Mouse (Mus musculus) lung, adult 2 months (tissue): ENCODE results near the gene Sema4d. TPM values are rescaled to one million over a fixed set of nuclear protein-coding genes. Genes with fewer than 3 reads are reported as not detected.

ENCODE experiments used
- DNase-seq: peaks from one replicate; pipeline ENCODE4 v3.0.0; 2022
- H3K4me1 ChIP-seq: fragments of 200-500 bp; 2 replicates; pipeline ENCODE4 v1.6.1; 2011; ENCODE audit warnings: low read length; ENCODE audit not compliant: control insufficient read depth, insufficient read depth
- H3K4me3 ChIP-seq: fragments of 200-500 bp; replicated peaks from 2 replicates; pipeline ENCODE3; 2011; ENCODE audit warnings: low read depth, mild to moderate bottlenecking, control low read depth, low read length; ENCODE audit errors: extremely low read depth
- CTCF ChIP-seq: fragments of 200-500 bp; IDR thresholded peaks from 2 replicates; pipeline ENCODE4 v1.5.1; 2011; ENCODE audit warnings: mild to moderate bottlenecking, low read length, control low read depth; ENCODE audit not compliant: insufficient read depth
- POLR2A ChIP-seq: fragments of 200-500 bp; IDR thresholded peaks from 2 replicates; pipeline ENCODE4 v1.6.1; 2011; ENCODE audit warnings: low read depth, mild to moderate bottlenecking, control low read depth, low read length, borderline replicate concordance; ENCODE audit errors: extremely low read depth
- WGBS: fragments of 180-500 bp; shearing (Covaris S2); methylation state at CpG from one replicate; pipeline ENCODE4 v1.1.7; 2018; 5-methylcytosine and 5-hydroxymethylcytosine counted together
- polyA plus RNA-seq: library from polyadenylated mRNA; depleted of rRNA; stranded (reverse); fragments of >200 nt; gene quantifications from 2 replicates; pipeline ENCODE4 v1.2.3, GENCODE M21; 2012

Gene Sema4d
- polyA plus RNA-seq, 1 experiment = 23.3 TPM

DNA sequence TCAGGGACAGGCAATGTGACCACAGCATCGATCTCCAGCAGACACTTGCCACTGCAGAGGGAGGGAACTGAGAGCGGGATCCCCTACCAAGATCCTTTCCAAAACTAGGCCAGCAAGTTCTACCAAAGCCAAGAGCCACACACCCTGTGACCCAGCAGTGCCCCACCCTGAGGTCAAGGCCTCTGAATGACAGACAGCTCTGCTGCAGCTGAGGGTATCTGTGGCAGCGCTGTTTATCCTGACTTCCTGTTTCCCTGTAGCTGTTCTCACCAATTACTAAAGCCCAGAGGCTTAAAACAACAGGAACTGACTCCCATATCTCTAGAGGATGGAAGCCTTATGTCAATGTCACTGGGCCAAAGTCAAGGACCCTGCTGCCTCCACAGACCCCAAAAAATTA lies 37.0 kb downstream of the Sema4d start:
- H3K4me1 ChIP-seq = peaks cover 6% of the 10 kb centered on the region
- WGBS = 22% methylated on average over 3 of the region's 3 CpGs
- no peak overlapping the region for H3K4me3 ChIP-seq
- no peak for TF ChIP-seq CTCF
- TF ChIP-seq POLR2A = no peak
- DNase-seq = no peak

DNA sequence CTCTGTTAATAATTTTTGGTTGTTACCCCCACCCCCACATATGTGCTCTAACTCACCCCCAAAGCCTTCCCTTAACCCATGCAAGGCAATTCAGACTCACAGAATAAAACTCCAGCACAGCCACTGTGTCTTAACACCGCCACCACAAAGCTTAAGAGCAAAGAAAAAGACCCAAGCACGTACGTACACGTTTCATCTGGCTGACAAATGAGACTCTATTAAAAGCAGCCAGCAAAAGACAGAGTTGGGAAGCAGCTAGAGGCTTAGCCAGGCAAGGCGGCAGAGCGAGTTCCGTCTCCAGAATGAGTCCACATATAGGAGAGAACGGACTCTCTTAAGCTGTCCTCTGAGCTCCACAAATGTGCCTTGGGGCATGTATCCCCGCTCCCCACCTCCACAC lies 37.5 kb downstream of the Sema4d start:
- no peak for TF ChIP-seq POLR2A
- no peak for TF ChIP-seq CTCF
- peaks cover 6% of the 10 kb centered on the region for H3K4me1 ChIP-seq
- 77% methylated on average over 9 of the region's 9 CpGs for WGBS

DNA sequence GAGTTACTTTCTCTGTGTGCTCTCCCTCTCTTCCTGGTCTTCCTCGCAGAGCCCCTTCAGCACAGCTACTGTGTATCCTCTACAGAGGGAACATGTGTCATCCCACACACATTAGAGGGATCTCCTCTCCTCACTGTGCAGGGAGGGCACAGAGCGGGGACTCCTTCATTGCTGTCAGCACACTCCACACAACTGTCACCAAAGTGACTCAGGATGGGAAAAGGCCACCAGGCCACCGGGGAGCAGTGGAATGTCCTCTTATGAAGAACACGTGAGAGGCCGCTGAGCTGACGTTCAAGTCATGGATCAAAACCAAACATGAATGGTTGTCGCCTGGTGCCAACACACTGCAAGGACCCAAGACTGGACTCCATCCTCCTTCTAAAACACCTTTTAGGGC lies 38.0 kb downstream of the Sema4d start:
- DNase-seq = no peak
- TF ChIP-seq CTCF = no peak
- no peak for TF ChIP-seq POLR2A
- WGBS = 79% methylated on average over 7 of the region's 7 CpGs
- H3K4me3 ChIP-seq = no peak overlapping the region
- peaks cover 6% of the 10 kb centered on the region for H3K4me1 ChIP-seq

More for the DNA sequence above, 37.5 kb downstream of the Sema4d start:
- H3K4me3 ChIP-seq = no peak overlapping the region
- DNase-seq = no peak

DNA sequence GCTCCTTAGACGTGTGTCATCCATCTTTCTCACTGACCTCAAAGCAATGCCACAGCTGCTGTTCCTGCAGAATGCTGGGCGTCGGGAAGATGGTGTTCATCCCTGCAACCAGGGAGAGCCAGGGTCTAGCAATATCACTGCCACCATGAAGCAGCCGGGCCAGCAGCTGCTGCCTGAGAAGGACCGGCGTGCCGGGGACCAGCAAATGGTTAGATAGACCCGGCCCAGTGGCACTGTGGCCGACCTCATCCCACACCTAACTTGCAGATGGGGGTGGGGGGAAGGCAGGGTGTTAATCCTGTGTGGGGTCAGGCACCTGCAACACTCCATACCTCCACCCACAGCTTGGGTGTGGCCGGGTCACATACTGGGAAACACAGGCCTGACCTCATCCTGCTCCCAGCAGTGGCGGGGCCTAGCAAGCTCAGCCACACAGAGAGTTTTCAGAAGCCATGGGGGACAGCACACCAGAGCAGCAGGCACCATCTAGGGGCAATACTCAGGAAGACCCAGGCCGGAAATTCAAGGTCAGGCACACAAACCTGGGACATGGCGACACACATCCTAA lies 38.9 kb downstream of the Sema4d start:
- no peak overlapping the region for H3K4me3 ChIP-seq
- 79% methylated on average over 13 of the region's 13 CpGs for WGBS
- no peak for DNase-seq
- TF ChIP-seq CTCF = no peak
- TF ChIP-seq POLR2A = no peak
- peaks cover 6% of the 10 kb centered on the region for H3K4me1 ChIP-seq

DNA sequence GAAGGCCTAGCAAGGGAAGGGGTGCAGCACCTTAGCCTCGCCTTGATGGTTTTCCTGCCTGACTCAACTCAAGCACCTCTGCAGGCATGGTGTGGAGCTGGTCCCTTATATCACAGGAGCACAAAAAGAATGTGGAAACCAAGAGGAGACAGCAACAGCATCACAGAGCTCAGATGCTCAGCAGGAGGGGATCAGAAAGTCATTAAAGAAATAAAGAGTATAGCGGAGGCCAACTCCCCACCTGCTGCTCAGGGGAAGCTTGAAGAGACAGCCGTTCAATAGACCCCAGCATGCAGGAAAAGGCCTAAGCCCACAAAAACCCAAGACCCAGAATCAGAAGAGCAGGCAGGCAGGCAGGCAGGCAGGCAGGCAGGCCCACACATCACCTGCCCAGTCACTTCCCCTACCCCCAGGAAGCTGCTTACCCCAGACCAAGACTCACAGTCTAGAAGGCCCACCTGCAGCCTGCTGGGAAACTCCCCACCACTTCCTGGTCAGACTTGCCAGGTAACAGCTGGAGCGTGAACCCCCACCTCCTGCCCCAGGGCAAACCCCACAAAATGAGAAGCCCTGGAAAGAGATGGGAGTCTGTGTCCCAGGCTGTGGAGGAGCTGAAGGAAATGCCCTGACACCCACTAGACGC lies 39.6 kb downstream of the Sema4d start:
- no peak for TF ChIP-seq POLR2A
- no peak for TF ChIP-seq CTCF
- DNase-seq = no peak
- Histone ChIP-seq H3K4me3 (no peak overlapping the region), H3K4me1 (peaks cover 6% of the 10 kb centered on the region)
- 84% methylated on average over 5 of the region's 5 CpGs for WGBS

DNA sequence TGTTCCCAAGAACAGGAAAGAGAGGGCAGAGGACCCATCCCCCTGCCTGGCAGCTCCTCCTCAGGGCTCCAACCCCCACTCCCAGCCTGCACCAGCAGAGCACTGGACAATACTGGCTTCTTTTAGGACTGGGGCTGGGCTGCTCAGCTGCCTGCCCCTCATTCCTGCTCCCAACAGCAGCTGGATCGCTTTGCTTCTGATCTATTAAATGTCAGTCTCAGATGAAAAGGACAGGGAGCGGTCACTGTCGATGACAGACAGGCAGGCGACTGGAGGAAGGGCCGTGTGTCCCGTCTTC lies 40.4 kb downstream of the Sema4d start:
- DNase-seq = no peak
- H3K4me3 ChIP-seq = no peak overlapping the region
- peaks cover 6% of the 10 kb centered on the region for H3K4me1 ChIP-seq
- 72% methylated on average over 6 of the region's 6 CpGs for WGBS
- no peak for TF ChIP-seq POLR2A
- no peak for TF ChIP-seq CTCF

DNA sequence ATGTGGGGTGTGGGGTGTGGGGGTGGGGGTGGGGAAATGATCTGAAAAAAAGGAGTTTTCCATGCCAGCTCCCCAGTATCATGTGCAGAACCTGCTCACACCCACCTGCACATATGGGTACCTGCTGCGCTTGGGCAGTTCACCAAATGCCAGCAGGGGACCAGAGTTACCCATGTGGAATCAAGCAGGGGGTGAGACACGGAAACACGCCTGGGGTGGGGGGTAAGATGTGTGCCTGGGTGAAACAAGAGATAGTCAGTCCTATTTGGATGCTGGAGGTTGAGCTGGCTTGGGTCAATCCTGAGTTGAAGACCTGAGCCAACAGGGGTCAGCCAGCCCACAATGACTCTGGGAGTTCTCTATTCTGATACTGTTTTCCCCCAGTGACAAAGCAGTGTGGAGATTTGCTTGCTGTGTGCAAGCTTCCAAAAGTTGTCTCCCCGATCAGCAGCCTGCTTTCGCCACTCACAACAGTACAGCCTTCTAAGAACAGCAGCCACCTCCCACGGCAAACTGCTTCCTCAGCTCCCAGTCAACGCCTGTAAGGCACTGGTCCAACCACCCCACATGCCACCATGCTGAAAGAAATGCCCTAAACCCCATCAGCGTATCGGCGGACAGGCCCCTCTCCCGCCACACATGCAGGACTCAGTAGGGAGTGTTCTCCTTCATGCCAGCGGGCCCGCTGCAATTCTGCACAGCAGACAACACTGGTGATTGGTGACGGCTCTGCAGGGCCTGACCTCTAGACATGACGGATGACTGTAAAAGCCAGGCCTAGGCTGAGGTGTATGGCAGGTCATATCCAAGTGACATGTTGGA lies 41.0 kb downstream of the Sema4d start:
- TF ChIP-seq CTCF = no peak
- no peak for TF ChIP-seq POLR2A
- WGBS = 67% methylated on average over 15 of the region's 15 CpGs
- no peak for DNase-seq
- H3K4me3 ChIP-seq = no peak overlapping the region
- H3K4me1 ChIP-seq = peaks cover 6% of the 10 kb centered on the region

DNA sequence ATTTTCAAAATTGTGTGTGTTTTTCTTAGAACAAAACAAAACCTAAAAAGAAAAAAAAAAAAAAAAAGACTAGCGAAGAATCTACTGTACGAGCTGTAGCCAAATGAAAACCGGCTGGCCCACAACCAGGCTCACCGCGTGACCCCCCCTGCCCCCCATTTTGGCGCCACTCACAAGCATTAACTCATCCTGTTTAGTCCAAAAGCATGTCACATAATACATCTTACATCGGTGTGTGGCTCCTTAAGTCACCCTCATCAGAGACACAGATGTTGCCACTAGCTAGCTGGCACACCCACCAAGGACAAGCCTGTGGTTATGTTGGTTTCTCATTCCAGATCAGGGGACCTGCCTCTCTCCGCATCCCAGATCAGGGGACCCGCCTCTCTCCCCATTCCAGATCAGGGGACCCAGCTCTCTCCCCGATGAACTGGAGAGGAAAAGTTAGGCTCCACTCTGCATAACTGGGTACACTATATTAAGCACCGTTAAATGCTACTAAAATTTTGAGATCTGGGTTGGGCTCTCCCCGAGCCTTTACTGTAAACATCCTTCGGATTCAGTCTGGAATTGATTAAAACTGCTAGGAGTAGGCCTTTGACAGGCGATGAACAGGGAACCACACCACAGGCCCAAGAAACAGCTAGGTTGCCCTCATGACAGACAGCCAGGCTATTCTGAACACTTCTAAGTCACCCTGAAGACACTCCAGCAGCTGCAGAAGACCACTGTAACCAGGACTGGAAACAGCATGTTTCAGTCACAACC lies 43.8 kb downstream of the Sema4d start:
- no peak overlapping the region for H3K4me3 ChIP-seq
- no peaks in the 10 kb centered on the region; the same call in 1 of the 2 replicates for H3K4me1 ChIP-seq
- DNase-seq = no peak
- TF ChIP-seq CTCF = no peak
- TF ChIP-seq POLR2A = no peak
- 63% methylated on average over 14 of the region's 14 CpGs for WGBS

DNA sequence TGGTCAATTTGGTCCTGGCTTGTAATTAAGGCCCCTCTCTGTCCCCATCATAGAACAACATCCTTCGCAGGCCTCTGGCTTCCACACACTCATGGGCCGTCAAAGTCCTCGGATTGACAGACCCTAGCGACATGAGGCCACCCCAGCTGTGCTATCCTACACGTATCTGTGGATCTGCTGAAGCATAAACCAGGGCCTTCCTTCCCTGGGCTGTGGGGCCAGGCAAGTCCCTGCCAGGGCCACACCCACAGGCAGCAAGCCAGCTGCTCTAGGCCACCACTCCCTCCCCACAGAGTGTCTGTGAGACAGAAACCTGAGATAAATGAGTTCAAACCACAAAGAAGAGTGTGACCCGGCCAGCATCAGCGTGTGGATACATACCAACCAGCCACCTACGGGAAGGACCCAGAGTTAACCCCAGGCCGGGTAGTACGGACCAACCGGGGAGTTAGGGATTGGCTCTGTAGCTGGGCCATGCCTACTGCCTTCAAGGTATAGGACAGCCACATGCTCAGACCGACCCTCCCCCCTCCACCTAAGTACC lies 45.5 kb downstream of the Sema4d start:
- DNase-seq = peak; percentile 29
- Histone ChIP-seq H3K4me1 (no peaks in the 10 kb centered on the region; the same call in 1 of the 2 replicates), H3K4me3 (no peak overlapping the region)
- 39% methylated on average over 12 of the region's 12 CpGs for WGBS
- TF ChIP-seq POLR2A (no peak), CTCF (no peak)

DNA sequence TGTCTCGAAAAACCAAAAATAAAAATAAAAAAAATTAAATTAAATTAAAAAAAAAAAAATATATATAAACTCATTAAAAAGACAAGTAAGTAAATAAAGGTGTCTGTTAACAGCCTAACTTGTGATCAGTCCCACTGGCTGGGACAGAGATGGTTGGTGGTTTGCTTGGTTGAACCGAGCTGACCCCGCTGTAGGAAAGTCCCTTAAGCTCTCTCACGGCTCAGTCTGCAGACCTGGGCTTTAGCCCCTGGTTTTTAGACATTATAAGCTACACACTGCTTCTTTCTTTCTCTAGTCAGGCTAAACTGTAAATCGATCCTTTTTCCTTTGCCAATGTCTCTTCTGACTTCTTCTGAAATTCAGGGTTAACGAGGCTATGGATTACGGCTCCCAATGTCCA lies 46.5 kb downstream of the Sema4d start:
- WGBS = 88% methylated on average over 7 of the region's 7 CpGs
- DNase-seq = no peak
- TF ChIP-seq POLR2A (no peak), CTCF (no peak)
- Histone ChIP-seq H3K4me1 (no peaks in the 10 kb centered on the region), H3K4me3 (no peak overlapping the region)
